ENCODE assay signal across 10 mouse cellular contexts in the genomic region with DNA sequence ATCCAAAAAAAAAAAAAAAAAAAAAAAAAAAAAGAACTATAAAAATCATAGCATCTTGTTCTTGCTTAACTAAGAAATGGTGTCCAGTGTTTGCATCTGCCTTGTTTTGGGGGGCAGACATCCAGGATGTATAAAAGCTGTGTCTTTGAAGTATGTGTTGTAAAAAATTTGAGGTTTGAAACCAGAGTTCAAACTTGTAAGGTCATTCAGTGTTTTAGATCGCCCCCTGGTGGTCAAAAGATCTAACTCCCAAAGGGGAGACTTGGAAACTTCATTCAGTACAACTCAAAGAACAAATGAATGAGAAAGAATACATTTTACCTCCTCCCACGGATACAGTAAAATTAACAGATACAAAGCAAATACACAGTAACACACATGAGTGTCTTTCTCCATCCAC.
A peak's percentile ranks its signal among the peaks of the same experiment; 100 is the strongest.
DNase-seq lines count a peak whose midpoint lies in the region; ATAC-seq and TF ChIP-seq lines count a peak whose summit lies in the region.
"Had no signal": no experiment of that assay in that cellular context is flagged by ENCODE, and none has a peak within 500 bp of the region (broad histone marks: within the 10 kb centered on the region; RNA-seq: fewer than 3 reads in every experiment).

No protein-coding gene starts in this region.

- no peaks in the 10 kb centered on the region for H3K27me3 ChIP-seq in forebrain, postnatal 0 days (ENCODE audit: insufficient read depth, low read length)
- H3K27me3 ChIP-seq in forebrain, embryonic 16.5 days (replicated peaks; ENCODE audit: control insufficient read depth, insufficient read depth, low read length): no peaks in the 10 kb centered on the region
- H3K27me3 ChIP-seq in midbrain, postnatal 0 days (ENCODE audit: insufficient read depth, low read length): no peaks in the 10 kb centered on the region
- H3K27me3 ChIP-seq in midbrain, embryonic 10.5 days (ENCODE audit: low read depth, poor library complexity, severe bottlenecking): no peaks in the 10 kb centered on the region
- H3K27me3 ChIP-seq: hindbrain, embryonic 15.5 days had no signal

- peak; percentile 73 for TF ChIP-seq CTCF in forebrain, postnatal 0 days (IDR thresholded peaks at IDR 0.05; ENCODE audit: low read depth)
- TF ChIP-seq CTCF in midbrain, postnatal 0 days (IDR thresholded peaks at IDR 0.05): peak; percentile 78

- H3K4me3 ChIP-seq in forebrain, postnatal 0 days (ENCODE audit: low read depth, low read length): no peak overlapping the region
- H3K4me3 ChIP-seq in forebrain, embryonic 16.5 days (replicated peaks; ENCODE audit: low read length): no peak overlapping the region
- H3K4me3 ChIP-seq in midbrain, postnatal 0 days (ENCODE audit: low read depth, low read length): no peak overlapping the region
- H3K4me3 ChIP-seq in midbrain, embryonic 10.5 days: no peak overlapping the region
- H3K4me3 ChIP-seq: hindbrain, embryonic 15.5 days; myocyte had no signal

- no peaks in the 10 kb centered on the region for H3K4me1 ChIP-seq in forebrain, postnatal 0 days (ENCODE audit: insufficient read depth)
- H3K4me1 ChIP-seq in forebrain, embryonic 16.5 days (replicated peaks; ENCODE audit: control insufficient read depth, insufficient read depth, low read length): peaks cover 6% of the 10 kb centered on the region; the same call in 1 of the 2 replicates
- H3K4me1 ChIP-seq in midbrain, postnatal 0 days (ENCODE audit: insufficient read depth, low read length): no peaks in the 10 kb centered on the region
- H3K4me1 ChIP-seq in midbrain, embryonic 10.5 days: no peaks in the 10 kb centered on the region

- H3K27ac ChIP-seq in forebrain, postnatal 0 days (ENCODE audit: low read depth, low read length): no peak overlapping the region
- no peak overlapping the region for H3K27ac ChIP-seq in forebrain, embryonic 16.5 days (ENCODE audit: low read length)
- no peak overlapping the region for H3K27ac ChIP-seq in midbrain, postnatal 0 days (ENCODE audit: low read depth, low read length)
- no peak overlapping the region for H3K27ac ChIP-seq in midbrain, embryonic 10.5 days (replicated peaks)
- H3K27ac ChIP-seq: hindbrain, embryonic 15.5 days had no signal

- H3K9me3 ChIP-seq in forebrain, postnatal 0 days (ENCODE audit: low read length): no peaks in the 10 kb centered on the region
- H3K9me3 ChIP-seq in forebrain, embryonic 16.5 days (ENCODE audit: control insufficient read depth, low read length): no peaks in the 10 kb centered on the region
- H3K9me3 ChIP-seq in midbrain, postnatal 0 days (ENCODE audit: low read length): no peaks in the 10 kb centered on the region
- no peaks in the 10 kb centered on the region for H3K9me3 ChIP-seq in midbrain, embryonic 10.5 days (replicated peaks)
- H3K9me3 ChIP-seq: hindbrain, embryonic 15.5 days had no signal

- DNase-seq in forebrain, postnatal 0 days: peak; percentile 79
- DNase-seq in midbrain, postnatal 0 days (ENCODE audit: low spot score): peak; percentile 72
- no peak for DNase-seq in midbrain, embryonic 10.5 days (ENCODE audit: low spot score)
- DNase-seq in c-Kit-positive CD71-positive TER-119-positive erythroid progenitor cells, embryonic 14.5 days (ENCODE audit: low spot score): peak; percentile 71
- DNase-seq in heart, postnatal 14 days: peak; percentile 43 to 78
- peak; percentile 31 to 76 for DNase-seq in thymus, postnatal 10 days (ENCODE audit: low spot score in 2 of 2)

- 7% methylated on average over 2 of the region's 2 CpGs for WGBS in forebrain, postnatal 0 days
- 10% methylated on average over 2 of the region's 2 CpGs for WGBS in forebrain, embryonic 16.5 days
- WGBS in midbrain, postnatal 0 days: 14% methylated on average over 2 of the region's 2 CpGs
- WGBS in midbrain, embryonic 10.5 days: 22% methylated on average over 2 of the region's 2 CpGs

- intact Hi-C loops in heart, postnatal 14 days (cut with DNase I): loop anchor here (10.0 kb wide), 1 partner anchor 737 kb away; no protein-coding TSS in a partner anchor

- no peaks in the 10 kb centered on the region for H3K36me3 ChIP-seq in forebrain, postnatal 0 days (ENCODE audit: insufficient read depth)
- no peaks in the 10 kb centered on the region; the same call in 1 of the 2 replicates for H3K36me3 ChIP-seq in forebrain, embryonic 16.5 days (ENCODE audit: control insufficient read depth, insufficient read depth)
- no peaks in the 10 kb centered on the region for H3K36me3 ChIP-seq in midbrain, postnatal 0 days (ENCODE audit: insufficient read depth, low read length)
- peaks cover 7% of the 10 kb centered on the region; the same call in 1 of the 2 replicates for H3K36me3 ChIP-seq in midbrain, embryonic 10.5 days
- H3K36me3 ChIP-seq: hindbrain, embryonic 15.5 days had no signal

- H3K4me2 ChIP-seq in forebrain, postnatal 0 days (ENCODE audit: low read depth): no peak overlapping the region
- no peak overlapping the region for H3K4me2 ChIP-seq in forebrain, embryonic 16.5 days (ENCODE audit: low read length)
- no peak overlapping the region for H3K4me2 ChIP-seq in midbrain, postnatal 0 days (ENCODE audit: low read depth, low read length, poor library complexity, severe bottlenecking)
- H3K4me2 ChIP-seq: hindbrain, embryonic 15.5 days had no signal

- no peak for ATAC-seq in forebrain, postnatal 0 days
- no peak for ATAC-seq in forebrain, embryonic 16.5 days
- ATAC-seq in midbrain, postnatal 0 days (ENCODE audit: low FRiP score): no peak
- peak; percentile 55 for ATAC-seq in megakaryocyte, adult 5-6 weeks (ENCODE audit: poor library complexity, severe bottlenecking)

- no peak overlapping the region for H3K9ac ChIP-seq in forebrain, postnatal 0 days
- H3K9ac ChIP-seq in forebrain, embryonic 16.5 days (replicated peaks; ENCODE audit: low read depth, low read length): no peak overlapping the region
- no peak overlapping the region for H3K9ac ChIP-seq in midbrain, postnatal 0 days (replicated peaks; ENCODE audit: low read length, poor library complexity, severe bottlenecking)
- H3K9ac ChIP-seq: hindbrain, embryonic 15.5 days had no signal
